In genomic region chr6:12518283-12518903, GRCm38 (mm10) we compare ENCODE assay signal across 19 mouse cellular contexts.
A peak's percentile ranks its signal among the peaks of the same experiment; 100 is the strongest.
DNase-seq lines count a peak whose midpoint lies in the region; ATAC-seq lines count a peak whose summit lies in the region.
"Had no signal": no experiment of that assay in that cellular context is flagged by ENCODE, and none has a peak within 500 bp of the region (broad histone marks: within the 10 kb centered on the region; RNA-seq: fewer than 3 reads in every experiment).

No protein-coding gene starts in this region.

- no peaks in the 10 kb centered on the region for H3K9me3 ChIP-seq in neural tube, embryonic 13.5 days
- H3K9me3 ChIP-seq in hindbrain, embryonic 16.5 days (ENCODE audit: control insufficient read depth, low read length) = no peaks in the 10 kb centered on the region
- H3K9me3 ChIP-seq in midbrain, embryonic 14.5 days (ENCODE audit: control insufficient read depth, low read length) = no peaks in the 10 kb centered on the region
- no peaks in the 10 kb centered on the region for H3K9me3 ChIP-seq in kidney, embryonic 15.5 days (replicated peaks)
- H3K9me3 ChIP-seq: embryonic facial prominence, embryonic 15.5 days; forebrain, embryonic 10.5 days; heart, embryonic 13.5 days had no signal

- ATAC-seq in neural tube, embryonic 13.5 days (ENCODE audit: low read depth) = no peak
- peak; percentile 40 for ATAC-seq in hindbrain, embryonic 16.5 days
- ATAC-seq in midbrain, embryonic 14.5 days (ENCODE audit: low FRiP score, low TSS enrichment) = peak; percentile 43; the same call in 1 of the 2 replicates
- ATAC-seq in kidney, embryonic 15.5 days (replicated peaks; ENCODE audit: low FRiP score) = no peak
- ATAC-seq: inflammation-experienced regulatory T-cells, adult 6 months had no signal

- peaks cover 5% of the 10 kb centered on the region for H3K4me1 ChIP-seq in neural tube, embryonic 13.5 days (replicated peaks)
- H3K4me1 ChIP-seq in hindbrain, embryonic 16.5 days (ENCODE audit: control insufficient read depth, insufficient read depth, low read depth, low read length) = 0 out of 2 replicates have a peak, but pooled peaks cover 2% of the 10 kb centered on the region
- peaks cover 7% of the 10 kb centered on the region for H3K4me1 ChIP-seq in midbrain, embryonic 14.5 days (ENCODE audit: control insufficient read depth, insufficient read depth, low read length)
- no peaks in the 10 kb centered on the region for H3K4me1 ChIP-seq in kidney, embryonic 15.5 days
- H3K4me1 ChIP-seq: embryonic facial prominence, embryonic 15.5 days; forebrain, embryonic 10.5 days; heart, embryonic 13.5 days had no signal

- 0 out of 2 replicates have a peak overlapping the region, but pooled peaks have one; percentile 28 for H3K27ac ChIP-seq in neural tube, embryonic 13.5 days (replicated peaks)
- H3K27ac ChIP-seq in hindbrain, embryonic 16.5 days (ENCODE audit: low read depth, low read length) = no peak overlapping the region
- H3K27ac ChIP-seq in midbrain, embryonic 14.5 days (replicated peaks; ENCODE audit: low read depth, low read length) = no peak overlapping the region
- no peak overlapping the region for H3K27ac ChIP-seq in kidney, embryonic 15.5 days
- H3K27ac ChIP-seq: embryonic facial prominence, embryonic 15.5 days; forebrain, embryonic 10.5 days; gastrocnemius, adult 2 months; heart, embryonic 13.5 days had no signal

- DNase-seq in neural tube, embryonic 10.5 days (ENCODE audit: extremely low spot score, low spot score) = no peak
- DNase-seq in midbrain, embryonic 14.5 days = peak; percentile 35
- DNase-seq in right cerebral cortex, postnatal 4 days = no peak
- no peak for DNase-seq in spleen, postnatal 36 days (ENCODE audit: low spot score in 2 of 2)
- DNase-seq: adrenal gland, adult 2 months; adrenal gland, postnatal 25 days; embryo, embryonic 11 days; gastrocnemius, adult 2 months; gastrocnemius, postnatal 36 days; heart, adult 11 months; heart, postnatal 4 days had no signal

- no peak overlapping the region for H3K4me2 ChIP-seq in neural tube, embryonic 13.5 days
- H3K4me2 ChIP-seq in hindbrain, embryonic 16.5 days (ENCODE audit: low read length) = peak overlapping the region; percentile 11
- peak overlapping the region; percentile 11 for H3K4me2 ChIP-seq in midbrain, embryonic 14.5 days (ENCODE audit: low read length)
- no peak overlapping the region for H3K4me2 ChIP-seq in kidney, embryonic 15.5 days
- H3K4me2 ChIP-seq: embryonic facial prominence, embryonic 15.5 days; heart, embryonic 13.5 days had no signal

- no peaks in the 10 kb centered on the region for H3K36me3 ChIP-seq in neural tube, embryonic 13.5 days
- H3K36me3 ChIP-seq in hindbrain, embryonic 16.5 days (ENCODE audit: control insufficient read depth, insufficient read depth, low read length) = no peaks in the 10 kb centered on the region
- H3K36me3 ChIP-seq in midbrain, embryonic 14.5 days (ENCODE audit: control insufficient read depth, insufficient read depth, low read length) = no peaks in the 10 kb centered on the region
- H3K36me3 ChIP-seq in kidney, embryonic 15.5 days = no peaks in the 10 kb centered on the region
- H3K36me3 ChIP-seq: embryonic facial prominence, embryonic 15.5 days; forebrain, embryonic 10.5 days; heart, embryonic 13.5 days had no signal

- H3K9ac ChIP-seq in neural tube, embryonic 13.5 days = no peak overlapping the region
- no peak overlapping the region for H3K9ac ChIP-seq in hindbrain, embryonic 16.5 days (ENCODE audit: low read depth, low read length)
- no peak overlapping the region for H3K9ac ChIP-seq in midbrain, embryonic 14.5 days (replicated peaks; ENCODE audit: low read length)
- no peak overlapping the region for H3K9ac ChIP-seq in kidney, embryonic 15.5 days
- H3K9ac ChIP-seq: embryonic facial prominence, embryonic 15.5 days; heart, embryonic 13.5 days had no signal

- 57% methylated on average over 9 of the region's 9 CpGs for WGBS in neural tube, embryonic 13.5 days
- 33% methylated on average over 9 of the region's 9 CpGs for WGBS in hindbrain, embryonic 16.5 days
- WGBS in midbrain, embryonic 14.5 days = 18% methylated on average over 9 of the region's 9 CpGs
- 90% methylated on average over 9 of the region's 9 CpGs for WGBS in kidney, embryonic 15.5 days

- H3K4me3 ChIP-seq in neural tube, embryonic 13.5 days = no peak overlapping the region
- H3K4me3 ChIP-seq in hindbrain, embryonic 16.5 days (ENCODE audit: low read length) = no peak overlapping the region
- no peak overlapping the region for H3K4me3 ChIP-seq in midbrain, embryonic 14.5 days (replicated peaks; ENCODE audit: low read depth, low read length)
- H3K4me3 ChIP-seq in kidney, embryonic 15.5 days (replicated peaks) = no peak overlapping the region
- H3K4me3 ChIP-seq: embryonic facial prominence, embryonic 15.5 days; erythroblast, embryonic 14.5 days; forebrain, embryonic 10.5 days; gastrocnemius, adult 2 months; heart, embryonic 13.5 days had no signal

- no peaks in the 10 kb centered on the region for H3K27me3 ChIP-seq in neural tube, embryonic 13.5 days
- no peaks in the 10 kb centered on the region for H3K27me3 ChIP-seq in hindbrain, embryonic 16.5 days (replicated peaks; ENCODE audit: control insufficient read depth, insufficient read depth, low read length)
- no peaks in the 10 kb centered on the region for H3K27me3 ChIP-seq in midbrain, embryonic 14.5 days (ENCODE audit: control insufficient read depth, insufficient read depth, low read length)
- no peaks in the 10 kb centered on the region for H3K27me3 ChIP-seq in kidney, embryonic 15.5 days
- H3K27me3 ChIP-seq: embryonic facial prominence, embryonic 15.5 days; heart, embryonic 13.5 days had no signal

Comparison
In these comparisons a context has a peak if more than half of its experiments do, and no peak if none do; other contexts are left out.
1. ATAC-seq: peak in hindbrain, embryonic 16.5 days (single experiment) and midbrain, embryonic 14.5 days (single experiment); none in neural tube, embryonic 13.5 days (single experiment) and kidney, embryonic 15.5 days (single experiment).
2. H3K4me2 ChIP-seq: peak in hindbrain, embryonic 16.5 days (single experiment) and midbrain, embryonic 14.5 days (single experiment); none in neural tube, embryonic 13.5 days (single experiment) and kidney, embryonic 15.5 days (single experiment).